Mouse (Mus musculus): Measurements from ENCODE around the gene Ptgir. TPM values are rescaled to one million over a fixed set of nuclear protein-coding genes. Genes with fewer than 3 reads are reported as not detected.

Ptgir gene
- 9.8 and 12.6 TPM in 2 replicates for polyA plus RNA-seq (2012; rRNA removed; ENCODE audit: low replicate concordance)

GRCm38 (mm10) chr7:16906281-16906680 lies at the start of gene Ptgir:
TSS of gene Ptgir (plus strand) at chr7:16906490.

GRCm38 (mm10) chr7:16875310-16875325 lies 31.2 kb upstream of the Ptgir start, which contains the start of gene Dact3:
TSS of gene Dact3 (plus strand) at chr7:16875317.

GRCm38 (mm10) chr7:16891641-16892351 lies 14.5 kb upstream of the Ptgir start, which contains the start of gene Gng8:
TSS of gene Gng8 (plus strand) at chr7:16891786.

GRCm38 (mm10) chr7:16924037-16924834 lies 17.9 kb downstream of the Ptgir start, which contains the start of gene Calm3:
TSS of gene Calm3 (minus strand) at chr7:16924114.

GRCm38 (mm10) chr7:16944061-16944807 lies 37.9 kb downstream of the Ptgir start, which contains the start of gene Pnmal2:
TSS of gene Pnmal2 (plus strand) at chr7:16944682.

GRCm38 (mm10) chr7:16959539-16960187 lies 53.4 kb downstream of the Ptgir start, which contains the start of gene Pnmal1:
TSS of gene Pnmal1 (plus strand) at chr7:16959679.

Other genes with a start within 250 kb of the Ptgir start
- gene Ceacam15, start 230.8 kb upstream of the Ptgir start, polyA plus RNA-seq (2012; rRNA removed; ENCODE audit: low replicate concordance) = not detected in 2 replicates
- gene Ceacam9, start 184.6 kb upstream of the Ptgir start, polyA plus RNA-seq (2012; rRNA removed; ENCODE audit: low replicate concordance) = not detected in 2 replicates
- gene Ap2s1, start 168.1 kb upstream of the Ptgir start, polyA plus RNA-seq (2012; rRNA removed; ENCODE audit: low replicate concordance) = 367 and 369 TPM in 2 replicates
- 610 and 2,049 TPM in 2 replicates for gene Slc1a5, start 125.2 kb upstream of the Ptgir start, polyA plus RNA-seq (2012; rRNA removed; ENCODE audit: low replicate concordance)
- gene Strn4, start 90.6 kb upstream of the Ptgir start, polyA plus RNA-seq (2012; rRNA removed; ENCODE audit: low replicate concordance) = 135 and 201 TPM in 2 replicates
- 22.2 and 44.9 TPM in 2 replicates for gene Fkrp, start 89.8 kb upstream of the Ptgir start, polyA plus RNA-seq (2012; rRNA removed; ENCODE audit: low replicate concordance)
- gene Prkd2, start 63.6 kb upstream of the Ptgir start, polyA plus RNA-seq (2012; rRNA removed; ENCODE audit: low replicate concordance) = 45.3 and 48.4 TPM in 2 replicates
- 6.1 and 84.2 TPM in 2 replicates for gene Dact3, start 31.2 kb upstream of the Ptgir start, polyA plus RNA-seq (2012; rRNA removed; ENCODE audit: low replicate concordance)
- gene Gng8, start 14.7 kb upstream of the Ptgir start, polyA plus RNA-seq (2012; rRNA removed; ENCODE audit: low replicate concordance) = 6.5 and 30.5 TPM in 2 replicates
- gene Calm3, start 17.6 kb downstream of the Ptgir start, polyA plus RNA-seq (2012; rRNA removed; ENCODE audit: low replicate concordance) = 196 and 348 TPM in 2 replicates
- gene Pnmal2, start 38.2 kb downstream of the Ptgir start, polyA plus RNA-seq (2012; rRNA removed; ENCODE audit: low replicate concordance) = 0.36 and 3.8 TPM in 2 replicates
- gene Pnmal1, start 53.2 kb downstream of the Ptgir start, polyA plus RNA-seq (2012; rRNA removed; ENCODE audit: low replicate concordance) = 0.13 TPM in 1 of 2 replicates, not detected in the other
- 0.03 TPM in 1 of 2 replicates, not detected in the other for gene Gm42372, start 76.6 kb downstream of the Ptgir start, polyA plus RNA-seq (2012; rRNA removed; ENCODE audit: low replicate concordance)
- 3.2 and 13.5 TPM in 2 replicates for gene Ccdc8, start 86.2 kb downstream of the Ptgir start, polyA plus RNA-seq (2012; rRNA removed; ENCODE audit: low replicate concordance)
- gene Ppp5c, start 121.4 kb downstream of the Ptgir start, polyA plus RNA-seq (2012; rRNA removed; ENCODE audit: low replicate concordance) = 129 and 161 TPM in 2 replicates
- 0.85 and 1.6 TPM in 2 replicates for gene Hif3a, start 155.9 kb downstream of the Ptgir start, polyA plus RNA-seq (2012; rRNA removed; ENCODE audit: low replicate concordance)
- not detected in 2 replicates for gene Psg16, start 167.6 kb downstream of the Ptgir start, polyA plus RNA-seq (2012; rRNA removed; ENCODE audit: low replicate concordance)
- gene Ceacam3, start 243.8 kb downstream of the Ptgir start, polyA plus RNA-seq (2012; rRNA removed; ENCODE audit: low replicate concordance) = not detected in 2 replicates